Mouse (Mus musculus) testis, postnatal 14 days (tissue): ENCODE results near the gene Clec1a.

Experiments used
- DNase-seq: peaks from one replicate; pipeline ENCODE4 v3.0.0; 2021; ENCODE audit warnings: low spot score

Clec1a gene

DNA sequence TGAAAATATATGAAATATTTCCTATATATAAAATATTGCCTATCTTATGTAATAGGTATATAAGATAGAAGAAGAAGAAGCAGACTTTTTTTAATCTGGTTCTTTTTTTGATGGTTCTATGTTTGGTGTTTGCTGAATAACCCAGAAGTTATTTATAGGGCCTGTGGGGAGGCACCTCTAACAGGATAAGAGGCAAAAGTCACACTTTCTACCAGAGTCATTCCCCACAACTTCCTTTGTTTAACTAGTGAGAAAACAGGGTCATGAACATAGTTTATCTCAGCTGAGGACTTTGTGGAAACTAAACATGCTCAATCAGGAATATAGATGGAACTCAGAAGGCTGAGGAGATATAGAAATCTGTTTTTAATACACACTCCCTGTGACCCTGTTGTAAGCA lies 45.8 kb downstream of the Clec1a start:
- DNase-seq = no peak

DNA sequence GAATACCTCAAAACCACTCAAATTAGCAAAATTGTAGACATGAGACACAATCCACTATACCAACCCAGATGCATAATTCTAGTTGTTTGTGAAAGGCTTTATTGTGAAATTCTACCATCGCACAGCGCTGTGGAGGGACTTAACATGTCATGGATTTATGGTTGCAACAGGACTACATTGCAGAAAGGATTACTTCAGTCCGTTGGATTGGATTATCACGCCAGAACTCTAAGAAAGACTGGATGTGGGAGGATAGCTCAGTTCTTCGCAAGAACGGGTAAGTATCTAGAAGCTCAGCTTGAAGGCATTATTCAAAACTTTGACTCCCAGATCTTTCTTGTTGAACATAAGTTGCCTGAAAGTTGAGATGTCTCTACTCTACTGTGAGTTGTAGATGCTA lies 48.4 kb downstream of the Clec1a start:
- no peak for DNase-seq

DNA sequence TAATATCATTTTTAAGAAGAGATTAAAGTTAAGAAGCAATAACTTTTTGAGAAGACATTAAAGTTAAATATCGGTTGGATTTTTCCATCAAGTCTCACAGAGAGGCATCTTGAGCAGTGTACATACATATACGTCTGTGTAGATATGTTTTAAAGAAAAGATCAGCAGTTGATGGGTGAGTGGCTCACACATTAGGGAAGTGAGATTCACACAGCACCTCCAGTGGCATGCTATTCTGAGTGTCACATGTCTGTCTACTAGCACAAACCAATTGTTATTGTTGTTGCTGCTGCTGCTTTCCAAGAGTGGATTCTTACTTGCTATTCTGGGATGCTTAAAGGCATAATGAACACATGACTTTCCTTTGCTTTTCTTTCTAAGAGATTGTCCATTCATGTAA lies 49.4 kb downstream of the Clec1a start:
- DNase-seq = no peak

DNA sequence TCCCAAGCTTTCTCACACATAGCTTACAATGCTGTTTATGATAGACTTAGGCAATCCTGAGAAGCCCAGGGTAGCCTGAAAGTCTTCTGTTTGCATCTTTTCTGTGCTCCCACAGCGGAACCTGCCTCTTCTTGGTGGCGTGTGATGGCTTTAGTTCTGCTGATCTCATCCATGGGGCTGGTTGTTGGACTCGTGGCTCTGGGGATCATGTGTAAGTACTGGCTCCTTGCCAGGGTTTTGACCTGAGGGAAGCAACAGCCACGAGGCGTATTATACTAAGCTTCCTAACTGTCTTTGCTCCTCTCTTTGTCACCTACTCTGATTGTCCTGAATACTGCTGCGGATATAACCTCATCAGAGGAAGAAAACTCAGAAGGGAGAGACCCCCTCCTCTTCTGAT lies 51.9 kb downstream of the Clec1a start:
- no peak for DNase-seq

DNA sequence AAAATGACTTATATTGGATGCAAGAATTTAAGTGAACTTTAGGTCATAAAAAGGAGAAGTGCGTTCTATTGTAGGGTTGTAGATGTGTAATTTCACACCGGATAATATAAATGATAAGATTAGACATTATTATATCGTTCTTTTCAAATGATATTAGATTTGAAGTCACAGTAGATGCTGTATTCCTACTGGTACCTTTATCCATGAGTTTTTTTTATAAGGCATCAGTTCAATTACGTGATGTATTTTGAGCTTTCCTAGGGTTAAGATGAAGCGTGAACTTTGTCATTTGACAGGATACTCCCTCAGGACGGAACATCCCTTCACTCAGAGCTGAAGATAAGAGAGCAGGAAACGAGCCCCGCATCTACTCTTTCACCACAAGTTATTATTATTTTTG lies 54.8 kb downstream of the Clec1a start, which contains the start of gene Clec1b:
Gene Clec1b (plus strand): TSS at position 301 of the 400 bp plus-strand sequence.
- DNase-seq = no peak

DNA sequence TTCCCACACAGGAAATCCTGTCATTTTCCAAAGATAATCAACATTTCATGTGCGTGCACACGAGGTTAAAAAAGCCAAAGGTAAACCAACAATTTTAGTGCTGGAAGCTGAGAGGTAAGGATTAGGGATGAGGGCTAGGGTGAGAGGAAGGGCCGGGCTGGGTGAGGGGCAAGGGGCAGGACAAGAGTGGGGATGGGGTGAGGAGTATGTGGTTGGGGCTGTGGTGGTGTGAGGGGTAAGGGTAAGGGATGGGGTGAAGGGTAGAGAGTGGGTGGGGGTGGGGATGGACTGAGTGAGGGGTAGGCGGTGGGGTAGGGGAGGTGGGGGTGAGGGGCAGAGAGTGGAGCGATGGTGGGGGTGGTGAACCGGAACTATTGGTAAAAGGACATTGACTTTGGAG lies 58.1 kb downstream of the Clec1a start:
- DNase-seq = no peak

DNA sequence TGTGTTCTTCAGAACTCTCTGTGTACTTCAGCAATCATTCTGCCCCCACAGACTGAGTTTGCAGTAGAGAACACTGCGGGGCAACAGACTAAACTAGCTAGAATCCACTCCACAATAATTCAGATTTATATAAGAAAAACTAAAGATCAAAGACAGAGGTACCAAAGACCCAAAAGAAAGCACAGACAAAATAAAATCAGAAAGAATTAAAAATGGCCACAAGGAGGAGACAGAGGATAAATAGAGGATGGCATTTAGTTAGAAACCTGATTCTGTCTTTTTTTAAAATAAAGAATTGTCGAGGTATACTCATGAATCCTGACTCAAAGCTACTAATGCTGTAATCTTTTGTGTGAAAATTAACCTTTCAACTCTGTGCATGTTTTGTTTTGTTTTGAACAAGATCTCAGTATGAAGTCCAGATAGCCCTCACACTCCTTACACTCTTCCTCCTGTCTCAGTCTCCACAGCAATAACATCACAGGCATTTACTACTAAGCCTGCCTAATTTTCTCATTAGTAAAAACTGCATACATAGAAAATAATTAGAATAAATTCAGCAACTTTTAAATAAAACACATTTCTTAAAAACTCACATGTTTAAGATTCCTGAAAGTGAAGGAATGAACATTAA lies 58.6 kb downstream of the Clec1a start:
- no peak for DNase-seq

DNA sequence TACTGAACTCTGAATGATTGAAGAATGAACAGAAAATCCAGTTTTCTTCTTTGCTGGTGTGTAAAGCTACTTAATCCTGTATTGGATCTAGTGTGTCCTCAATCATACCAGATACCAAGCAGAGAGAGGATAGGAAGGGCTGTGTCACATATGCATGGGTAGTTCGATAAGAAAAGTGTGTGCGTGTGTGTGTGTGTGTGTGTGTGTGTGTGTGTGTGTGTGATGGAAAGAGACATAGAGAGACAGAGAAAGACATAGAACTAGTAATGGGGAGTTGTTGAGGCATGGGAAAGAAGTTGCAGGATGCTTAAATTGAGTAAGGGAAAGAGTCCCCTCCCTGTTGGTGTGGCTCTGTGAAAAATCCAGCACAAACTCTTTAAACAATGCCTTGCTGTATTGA lies 66.0 kb downstream of the Clec1a start, which contains the start of gene Clec12b:
Gene Clec12b (minus strand): TSS at position 101 of the 400 bp plus-strand sequence.
- no peak for DNase-seq

DNA sequence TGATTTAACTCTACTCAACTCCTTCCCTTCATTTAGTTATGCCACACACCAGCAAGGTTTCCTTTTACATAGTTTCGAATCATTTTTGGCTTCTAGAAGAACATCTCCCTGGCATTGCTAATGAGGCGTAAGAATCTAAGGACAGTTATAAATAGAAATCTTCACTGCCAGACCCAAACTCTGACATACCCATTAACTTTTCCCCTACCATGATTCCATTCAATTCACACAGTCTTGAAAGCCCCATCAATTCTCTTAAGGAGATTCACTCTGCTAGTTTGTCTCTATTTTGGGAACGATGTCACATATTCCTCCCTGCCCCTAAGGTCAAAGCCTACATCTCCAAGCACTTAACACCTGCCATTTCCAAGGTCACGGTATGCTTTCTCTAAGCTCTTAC lies 66.8 kb downstream of the Clec1a start:
- DNase-seq = no peak

DNA sequence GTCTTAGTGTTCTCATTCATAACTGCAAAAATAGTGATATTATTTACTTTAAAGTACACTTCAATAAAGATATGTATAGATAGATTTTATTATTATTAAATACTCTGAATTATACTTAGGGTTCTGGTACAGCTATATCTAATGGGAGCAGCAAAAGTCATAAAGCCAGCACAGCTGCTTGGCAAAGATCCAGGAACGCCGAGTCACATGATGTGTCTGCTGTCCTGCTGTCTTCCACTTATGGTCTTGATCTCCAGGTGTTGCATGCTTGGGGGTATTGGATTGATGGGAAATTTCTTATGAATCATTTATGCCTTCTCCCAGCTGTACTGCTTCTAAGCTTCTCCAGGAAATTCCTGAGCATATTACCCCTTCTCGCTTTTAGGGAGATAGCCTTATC lies 68.3 kb downstream of the Clec1a start:
- DNase-seq = no peak

DNA sequence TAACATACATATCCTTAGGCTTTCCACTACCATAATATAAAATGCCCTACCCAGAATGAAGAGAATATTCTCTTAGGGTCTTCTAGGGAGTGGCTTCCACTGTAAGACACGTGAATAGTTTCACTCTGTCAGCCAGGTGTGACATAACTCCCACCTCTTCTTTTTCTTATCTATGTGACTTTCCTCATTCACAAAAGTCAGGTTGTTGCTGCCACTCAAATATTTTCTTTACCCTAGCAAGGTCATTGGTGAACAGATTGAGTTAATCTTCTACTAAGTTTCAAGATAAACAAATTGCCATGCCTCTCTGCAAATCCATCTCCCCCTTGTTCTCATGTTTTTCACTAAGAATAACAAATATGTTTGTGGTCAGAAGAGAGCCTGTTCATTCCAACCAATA lies 70.1 kb downstream of the Clec1a start:
- no peak for DNase-seq

DNA sequence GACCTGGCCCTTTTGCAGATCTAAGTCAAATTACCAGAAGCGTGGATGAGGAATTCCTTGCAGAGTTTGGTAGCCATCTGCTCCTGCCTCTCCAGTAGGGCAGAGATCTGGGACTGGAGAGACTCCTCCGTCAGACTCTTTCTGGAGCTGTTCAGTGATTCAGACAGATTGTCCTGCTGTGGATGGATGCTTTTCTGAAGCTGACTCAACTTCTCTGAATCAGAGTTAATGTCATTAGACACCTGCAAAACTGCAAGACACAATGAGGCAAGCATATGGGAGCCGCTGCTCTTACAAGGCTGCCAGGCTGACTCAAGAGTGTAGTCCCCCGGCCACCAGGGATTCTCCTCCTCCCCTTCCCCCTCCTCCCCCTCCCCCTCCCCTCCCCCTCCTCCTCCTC lies 71.3 kb downstream of the Clec1a start:
- DNase-seq = no peak

DNA sequence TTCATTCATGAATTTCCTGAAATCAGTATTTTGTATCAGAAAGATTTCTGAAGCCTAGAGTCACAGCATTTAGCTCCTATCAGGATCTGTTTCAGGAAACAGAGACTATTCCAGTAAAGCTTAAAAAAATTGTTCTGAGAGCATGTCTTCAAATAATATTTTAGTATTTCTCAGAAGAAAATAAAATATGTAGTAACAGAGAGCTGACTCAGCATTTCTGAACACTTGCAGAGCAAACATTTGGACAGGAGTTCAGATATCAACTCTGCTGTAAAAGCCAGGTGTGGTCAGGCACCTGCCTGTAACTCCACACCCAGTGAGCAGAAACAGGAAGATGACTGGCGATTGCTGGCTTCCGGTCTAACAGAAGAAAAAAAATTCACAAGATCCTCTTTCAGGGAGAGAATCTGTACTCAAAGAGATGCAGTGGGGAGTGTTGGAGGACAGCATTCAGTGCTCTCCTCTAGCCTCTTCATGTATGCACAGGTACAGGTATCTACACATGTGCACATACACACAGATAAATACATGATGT lies 76.8 kb downstream of the Clec1a start:
- DNase-seq = no peak
